Mouse (Mus musculus) bone marrow, adult 2 months (tissue): ENCODE results near the gene Sdk1. TPM values are rescaled to one million over a fixed set of nuclear protein-coding genes. Genes with fewer than 3 reads are reported as not detected.

ENCODE experiments used
- H3K27ac ChIP-seq: fragments of 200-500 bp; 2 replicates; pipeline ENCODE4 v1.5.1; 2012; ENCODE audit warnings: low read depth, mild to moderate bottlenecking, control low read depth, inconsistent platforms, low read length; ENCODE audit not compliant: control insufficient read depth, poor library complexity, insufficient read depth
- H3K4me1 ChIP-seq: fragments of 200-500 bp; 2 replicates; pipeline ENCODE4 v1.6.1; 2011; ENCODE audit warnings: low read length; ENCODE audit not compliant: control insufficient read depth, insufficient read depth
- H3K4me3 ChIP-seq: fragments of 200-500 bp; replicated peaks from 2 replicates; pipeline ENCODE3; 2011; ENCODE audit warnings: mild to moderate bottlenecking, low read depth, low read length, control low read depth; ENCODE audit not compliant: control insufficient read depth
- CTCF ChIP-seq: fragments of 200-500 bp; IDR thresholded peaks from 2 replicates; pipeline ENCODE4 v1.5.1; 2011; ENCODE audit warnings: low read length, control low read depth; ENCODE audit not compliant: control insufficient read depth, insufficient read depth
- POLR2A ChIP-seq: fragments of 200-500 bp; IDR thresholded peaks from 2 replicates; pipeline ENCODE4 v1.6.1; 2011; ENCODE audit warnings: low read depth, mild to moderate bottlenecking, control low read depth, low read length, borderline replicate concordance; ENCODE audit not compliant: control insufficient read depth
- WGBS: fragments of 180-500 bp; shearing (Covaris S2); methylation state at CpG from one replicate; pipeline ENCODE4 v1.1.7; 2018; 5-methylcytosine and 5-hydroxymethylcytosine counted together
- polyA plus RNA-seq: library from polyadenylated mRNA; stranded (reverse); fragments of >200 nt; gene quantifications from 2 replicates; pipeline ENCODE4 v1.2.4, GENCODE M21; 2011; ENCODE audit warnings: low replicate concordance; ENCODE audit not compliant: missing spikeins, insufficient read depth, insufficient read length

The Sdk1 gene
- 0.27 TPM in 1 of 2 replicates, not detected in the other for polyA plus RNA-seq

GRCm38 (mm10) chr5:141240841-141241543 is at the start of gene Sdk1:
Gene Sdk1, plus strand, starts transcription at chr5:141241490.
- TF ChIP-seq CTCF: peak; percentile 40; the same call in 1 of the 2 replicates
- no peak for TF ChIP-seq POLR2A

DNA sequence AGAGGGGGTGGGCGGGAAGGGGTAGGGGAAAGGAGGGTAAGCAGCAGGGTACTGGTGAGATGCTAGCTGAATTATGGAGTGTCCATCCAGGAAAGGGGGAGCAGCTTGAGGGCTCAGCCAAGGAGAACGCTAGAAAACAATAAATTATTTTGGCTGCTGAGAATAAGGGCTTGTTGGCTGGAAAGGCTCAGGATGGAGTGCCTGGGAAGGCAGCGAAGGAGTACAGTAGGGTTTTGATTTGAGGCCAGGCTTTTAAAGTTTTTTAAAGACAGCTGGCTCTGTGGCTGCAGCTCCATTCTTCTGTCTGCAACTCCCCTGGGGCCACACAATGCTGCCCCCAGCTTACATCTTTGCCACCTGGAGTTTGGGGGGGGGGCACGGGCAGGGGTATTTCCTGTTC is 44.0 kb upstream of the Sdk1 start:
- 50% methylated on average over 4 of the region's 4 CpGs for WGBS
- H3K4me1 ChIP-seq: no peaks in the 10 kb centered on the region; the same call in 1 of the 2 replicates
- H3K4me3 ChIP-seq: no peak overlapping the region
- no peak overlapping the region for H3K27ac ChIP-seq
- TF ChIP-seq CTCF (no peak), POLR2A (no peak)

More at GRCm38 (mm10) chr5:141240841-141241543, at the start of gene Sdk1:
- 1% methylated on average over 75 of the region's 77 CpGs for WGBS
- Histone ChIP-seq H3K4me3 (peak within 1 kb of the TSS; percentile 12), H3K27ac (no peak within 1 kb of the TSS), H3K4me1 (no peaks in the 10 kb centered on the region)

DNA sequence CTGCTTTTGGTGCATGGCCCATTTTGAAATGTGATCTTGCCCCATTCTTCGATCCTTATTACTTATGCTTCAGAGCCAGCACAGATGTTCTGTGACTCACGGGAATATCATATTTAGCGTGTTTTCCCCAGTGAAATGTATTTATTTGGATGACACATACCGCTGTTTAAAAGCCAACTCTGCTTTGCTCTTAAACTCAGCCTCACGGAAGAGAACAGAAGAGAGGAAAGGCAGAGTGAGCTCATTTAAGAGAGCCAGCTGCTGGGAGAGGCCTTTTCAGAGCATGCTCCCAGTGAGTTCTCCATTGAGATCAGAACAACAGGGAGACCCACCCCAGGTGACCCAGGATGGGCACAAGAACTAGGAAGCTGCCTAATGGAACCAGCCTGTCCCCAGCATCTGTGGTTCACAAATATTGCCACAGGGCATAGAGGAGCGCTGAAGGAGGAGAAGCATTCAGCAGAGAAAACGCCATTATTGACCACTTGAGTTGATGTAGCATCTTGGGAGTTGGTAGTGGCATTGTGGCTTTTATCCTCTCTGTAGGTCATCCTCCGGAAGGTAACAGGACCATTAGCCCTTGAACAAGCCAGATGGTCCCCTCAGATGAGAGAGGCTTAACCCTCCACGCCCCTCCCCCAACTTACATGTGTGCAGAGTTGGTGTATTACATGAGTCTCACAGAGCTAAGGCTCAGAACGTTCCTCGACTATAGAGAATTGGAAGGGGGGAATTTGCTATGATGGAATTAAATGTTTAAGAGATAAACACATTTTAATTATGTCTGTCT is 38.8 kb upstream of the Sdk1 start:
- TF ChIP-seq CTCF: no peak
- TF ChIP-seq POLR2A: no peak
- Histone ChIP-seq H3K4me1 (no peaks in the 10 kb centered on the region), H3K27ac (no peak overlapping the region), H3K4me3 (no peak overlapping the region)
- WGBS: 75% methylated on average over 11 of the region's 11 CpGs

- 38% methylated on average over 5 of the region's 5 CpGs for WGBS
- no peaks in the 10 kb centered on the region for H3K4me1 ChIP-seq
- no peak overlapping the region for H3K4me3 ChIP-seq
- no peak overlapping the region for H3K27ac ChIP-seq
- no peak for TF ChIP-seq POLR2A
Measured at GRCm38 (mm10) chr5:141207061-141207460, 34.2 kb upstream of the Sdk1 start.

DNA sequence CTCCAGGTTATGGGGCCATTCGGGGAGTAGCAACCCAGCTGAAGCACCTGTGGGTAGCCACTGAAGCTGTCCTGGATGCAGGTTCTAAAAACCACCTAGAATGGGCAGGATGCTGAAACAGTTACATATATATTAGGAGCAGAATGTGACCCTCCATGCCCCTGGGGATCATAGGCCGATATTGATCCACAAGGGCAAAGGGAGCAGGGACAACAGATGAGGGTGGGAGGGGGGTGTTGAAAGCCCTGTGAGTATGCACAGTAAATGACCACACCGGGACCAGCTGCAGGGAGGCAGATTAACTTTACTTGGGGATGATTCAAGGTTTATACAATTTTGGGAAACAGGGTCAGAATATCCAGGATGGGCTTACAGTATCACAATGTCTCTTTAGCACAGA is 16.0 kb upstream of the Sdk1 start:
- TF ChIP-seq POLR2A (no peak), CTCF (no peak)
- no peak overlapping the region for H3K4me3 ChIP-seq
- WGBS: 72% methylated on average over 3 of the region's 3 CpGs
- H3K4me1 ChIP-seq: no peaks in the 10 kb centered on the region
- no peak overlapping the region for H3K27ac ChIP-seq

DNA sequence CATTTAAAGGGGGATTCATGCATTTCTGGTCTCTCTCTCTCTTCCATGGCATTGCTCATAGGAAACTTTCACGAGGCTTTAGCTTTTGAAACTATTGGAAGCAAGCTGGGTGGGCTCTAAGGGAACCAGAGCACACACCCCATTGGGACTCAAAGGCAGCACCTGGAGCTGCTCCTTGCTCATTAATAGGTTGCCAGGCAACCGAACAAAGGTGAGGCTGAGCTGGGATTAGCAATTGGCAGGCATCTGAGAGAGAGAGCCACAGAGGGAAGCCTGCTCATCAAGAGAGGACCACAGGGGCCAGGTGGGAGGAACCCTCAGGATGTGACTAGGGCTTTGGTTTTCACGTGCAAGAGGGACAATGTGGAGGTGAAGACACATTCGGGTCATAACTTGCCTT is 7.0 kb upstream of the Sdk1 start:
- Histone ChIP-seq H3K4me1 (no peaks in the 10 kb centered on the region), H3K4me3 (no peak overlapping the region), H3K27ac (no peak overlapping the region)
- no peak for TF ChIP-seq POLR2A
- TF ChIP-seq CTCF: no peak
- 35% methylated on average over 4 of the region's 4 CpGs for WGBS

GRCm38 (mm10) chr5:141239401-141239800 is 1.9 kb upstream of the Sdk1 start:
- no peaks in the 10 kb centered on the region for H3K4me1 ChIP-seq
- TF ChIP-seq POLR2A (no peak), CTCF (no peak)
- H3K4me3 ChIP-seq: no peak overlapping the region
- WGBS: 36% methylated on average over 5 of the region's 5 CpGs
- H3K27ac ChIP-seq: no peak overlapping the region

GRCm38 (mm10) chr5:141240441-141240840 is 849 bp upstream of the Sdk1 start:
- Histone ChIP-seq H3K27ac (no peak overlapping the region), H3K4me1 (no peaks in the 10 kb centered on the region), H3K4me3 (no peak overlapping the region)
- WGBS: 7% methylated on average over 10 of the region's 10 CpGs
- no peak for TF ChIP-seq POLR2A
- TF ChIP-seq CTCF: no peak
